Mouse (Mus musculus) cerebellum, postnatal 14 days (tissue): ENCODE data around the gene Rspo3.
A peak's percentile ranks its signal among the peaks of the same experiment; 100 is the strongest.

Experiments
- DNase-seq, 2 experiments: peaks; one replicate each; pipeline ENCODE4 v3.0.0; 2021; ENCODE audit warnings: mixed read lengths in 2 of 2

Rspo3 gene

DNA sequence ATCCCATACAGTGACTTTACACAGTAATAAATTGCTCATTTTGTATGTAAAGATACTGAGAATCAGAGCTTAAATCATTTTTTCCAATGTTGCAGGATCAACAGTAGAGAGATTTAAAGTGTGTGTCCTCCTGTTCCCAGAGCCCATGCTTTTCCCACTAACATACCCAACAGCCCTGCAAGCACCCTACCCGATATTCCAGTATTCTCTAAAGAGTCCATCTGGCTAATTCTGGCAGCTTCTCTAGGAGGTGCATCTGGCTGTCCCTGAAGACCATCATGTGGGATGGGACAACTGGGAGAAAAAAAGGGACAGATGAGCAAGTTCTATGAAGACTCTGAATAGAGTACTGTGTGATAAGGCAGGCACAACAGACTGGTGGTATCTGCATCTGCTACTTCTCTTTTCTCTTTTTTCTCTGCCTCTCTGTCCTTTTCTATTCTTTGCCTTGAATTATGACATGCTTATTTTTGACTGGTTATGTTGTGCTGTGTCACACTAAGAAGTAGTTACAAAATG, 102.7 kb downstream of the Rspo3 start:
- no peak for DNase-seq

DNA sequence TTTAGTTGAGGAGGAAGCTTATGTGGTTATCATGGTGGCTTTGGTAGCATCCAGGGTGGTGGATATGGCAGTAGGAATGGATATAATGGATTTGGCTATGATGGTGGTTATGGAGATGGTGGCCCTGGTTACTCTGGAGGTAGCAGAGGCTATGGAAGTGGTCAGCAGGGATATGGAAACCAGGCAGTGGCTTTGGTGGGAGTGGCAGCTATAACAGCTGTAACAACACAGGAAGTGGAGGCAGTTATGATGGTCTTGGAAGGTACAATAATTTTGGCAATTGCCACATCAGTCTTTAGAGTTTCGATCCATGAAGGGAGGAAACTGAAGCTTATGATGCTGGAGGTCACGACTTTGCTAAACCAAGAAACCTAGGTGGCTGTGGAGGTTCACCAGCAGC, 109.0 kb downstream of the Rspo3 start:
- no peak for DNase-seq

DNA sequence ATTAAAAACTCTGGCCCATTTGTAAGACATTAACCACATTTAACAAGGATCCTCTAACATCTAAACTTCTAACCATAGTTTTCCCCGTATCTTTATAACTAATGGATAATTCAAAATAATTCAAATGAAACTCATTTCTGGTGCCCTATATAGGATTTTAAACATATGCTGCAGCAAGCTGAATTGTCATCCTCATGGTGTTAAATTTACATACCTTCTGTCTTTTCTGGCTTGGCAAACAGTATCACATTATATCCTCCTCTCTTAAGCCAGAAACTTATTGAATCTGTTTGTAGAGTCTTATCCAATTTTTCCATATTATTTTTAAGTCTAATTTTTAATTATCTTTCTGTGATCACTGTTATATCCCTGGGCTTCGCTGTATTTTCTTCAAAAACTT, 111.1 kb downstream of the Rspo3 start:
- no peak for DNase-seq

DNA sequence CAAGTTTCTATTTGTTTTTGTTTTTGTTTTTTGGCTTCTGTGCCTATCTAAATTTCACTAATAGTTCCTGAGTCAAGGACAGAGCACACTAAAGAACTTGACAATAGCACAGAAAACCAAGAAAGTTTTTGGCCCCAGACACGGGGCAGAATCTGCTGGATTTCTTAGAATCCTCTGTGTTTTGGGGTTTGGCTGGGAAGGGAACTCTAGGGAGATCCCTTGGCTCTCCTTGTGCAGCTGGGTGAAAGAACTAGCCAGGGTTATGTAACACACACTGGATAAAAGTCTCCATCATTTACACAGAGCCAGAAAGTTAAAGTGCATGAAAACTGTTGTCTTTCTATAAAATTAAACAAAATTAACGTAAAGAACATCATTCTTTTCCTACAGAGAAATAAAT, 121.3 kb downstream of the Rspo3 start:
- no peak for DNase-seq

DNA sequence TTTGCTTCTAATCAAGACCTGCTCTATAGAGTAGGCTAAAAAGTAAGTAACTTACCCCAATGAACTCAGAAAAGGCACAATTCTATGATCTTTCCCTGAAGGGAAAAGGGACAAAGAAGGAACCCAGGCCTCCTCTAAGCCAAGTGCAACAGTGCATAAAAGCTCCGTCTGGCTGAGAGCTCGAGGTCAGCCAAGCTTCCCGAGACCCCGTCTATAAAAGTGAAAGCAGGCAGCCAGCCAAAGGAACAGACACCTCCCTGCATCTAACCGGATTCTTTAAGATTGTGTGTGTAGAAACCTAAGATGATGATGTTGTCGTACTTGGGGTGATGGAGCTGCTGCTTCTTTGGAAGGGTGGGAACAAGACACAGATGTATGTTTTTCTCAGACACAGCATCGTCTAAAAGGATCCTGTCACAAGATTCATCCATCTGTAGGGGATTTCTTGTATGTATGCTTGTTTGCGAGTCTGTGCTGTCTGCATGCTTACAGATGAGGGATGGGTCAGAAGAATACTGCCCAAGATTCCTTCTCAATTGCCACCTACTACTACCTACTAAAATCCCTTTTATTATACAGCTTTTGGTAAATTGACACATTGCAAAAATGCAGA, 132.9 kb downstream of the Rspo3 start:
- DNase-seq: peak; percentile 89
